In genomic region chr9:78354665-78355578, GRCm38 (mm10) we compare ENCODE assay signal across 18 mouse cellular contexts. TPM values are rescaled to one million over a fixed set of nuclear protein-coding genes. Genes with fewer than 3 reads are reported as not detected.
DNase-seq lines count a peak whose midpoint lies in the region; ATAC-seq and TF ChIP-seq lines count a peak whose summit lies in the region.
"Had no signal": no experiment of that assay in that cellular context is flagged by ENCODE, and none has a peak within 500 bp of the region (broad histone marks: within the 10 kb centered on the region; RNA-seq: fewer than 3 reads in every experiment).

No protein-coding gene starts in this region.

- no peak overlapping the region for H3K4me2 ChIP-seq in kidney, embryonic 14.5 days (replicated peaks; ENCODE audit: low read depth, low read length)
- H3K4me2 ChIP-seq: heart, embryonic 15.5 days; limb, embryonic 15.5 days; midbrain, embryonic 13.5 days; neural tube, embryonic 13.5 days had no signal

- ATAC-seq in kidney, embryonic 14.5 days (ENCODE audit: low FRiP score, low TSS enrichment), result no peak
- ATAC-seq: hindbrain, postnatal 0 days; lung, postnatal 0 days; midbrain, embryonic 13.5 days had no signal

- no peak for TF ChIP-seq POLR2A in kidney, adult 2 months (IDR thresholded peaks at IDR 0.05; ENCODE audit: low read depth, low read length)

- no peak overlapping the region for H3K4me3 ChIP-seq in kidney, adult 2 months (ENCODE audit: insufficient read depth, low read depth, low read length)
- no peak overlapping the region for H3K4me3 ChIP-seq in kidney, embryonic 14.5 days (ENCODE audit: low read length)
- H3K4me3 ChIP-seq: embryonic facial prominence, embryonic 10.5 days; heart, embryonic 15.5 days; limb, embryonic 15.5 days; midbrain, embryonic 13.5 days; neural tube, embryonic 13.5 days had no signal

- no peak for TF ChIP-seq CTCF in kidney, adult 2 months (conservative IDR thresholded peaks at IDR 0.05; ENCODE audit: insufficient read depth, insufficient read length, low read depth, low read length)

- H3K9ac ChIP-seq in kidney, embryonic 14.5 days (ENCODE audit: low read depth, low read length), result no peak overlapping the region
- H3K9ac ChIP-seq: heart, embryonic 15.5 days; limb, embryonic 15.5 days; midbrain, embryonic 13.5 days; neural tube, embryonic 13.5 days had no signal

- DNase-seq in kidney, adult 2 months, result peak; percentile 84
- DNase-seq in NIH3T3 (ENCODE audit: low read depth), result peak; percentile 5
- peak; percentile 83 for DNase-seq in kidney, adult 9 months
- peak; percentile 48 to 75 for DNase-seq in kidney, postnatal 36 days
- DNase-seq in cerebellum, adult 11-12 months, result no peak
- no peak for DNase-seq in cerebellum, postnatal 36 days
- DNase-seq: B cell, adult 2 months; cerebellum, adult 8-10 months; thymus, postnatal 25 days had no signal

- H3K27me3 ChIP-seq in kidney, adult 2 months (replicated peaks; ENCODE audit: control insufficient read depth, insufficient read depth, low read length), result no peaks in the 10 kb centered on the region
- H3K27me3 ChIP-seq in kidney, embryonic 14.5 days (ENCODE audit: control insufficient read depth, insufficient read depth, low read length), result no peaks in the 10 kb centered on the region
- H3K27me3 ChIP-seq: heart, embryonic 15.5 days; limb, embryonic 15.5 days; midbrain, embryonic 13.5 days; neural tube, embryonic 13.5 days had no signal

- 47% methylated on average over 11 of the region's 11 CpGs for WGBS in kidney, adult 2 months
- WGBS in kidney, embryonic 14.5 days, result 77% methylated on average over 11 of the region's 11 CpGs

- no peaks in the 10 kb centered on the region for H3K36me3 ChIP-seq in kidney, adult 2 months (ENCODE audit: control insufficient read depth, insufficient read depth, low read length)
- H3K36me3 ChIP-seq in kidney, embryonic 14.5 days (ENCODE audit: control insufficient read depth, insufficient read depth, low read length), result no peaks in the 10 kb centered on the region
- H3K36me3 ChIP-seq: embryonic facial prominence, embryonic 10.5 days; heart, embryonic 15.5 days; limb, embryonic 15.5 days; midbrain, embryonic 13.5 days; neural tube, embryonic 13.5 days had no signal

- no peaks in the 10 kb centered on the region for H3K9me3 ChIP-seq in kidney, embryonic 14.5 days (ENCODE audit: control insufficient read depth, low read length)
- H3K9me3 ChIP-seq: embryonic facial prominence, embryonic 10.5 days; heart, embryonic 15.5 days; limb, embryonic 15.5 days; midbrain, embryonic 13.5 days; neural tube, embryonic 13.5 days had no signal

- peak overlapping the region; percentile 79 for H3K27ac ChIP-seq in kidney, adult 2 months (ENCODE audit: insufficient read depth, low read depth, low read length)
- H3K27ac ChIP-seq in kidney, embryonic 14.5 days (ENCODE audit: low read depth, low read length), result no peak overlapping the region
- H3K27ac ChIP-seq: embryonic facial prominence, embryonic 10.5 days; heart, embryonic 15.5 days; hindbrain, postnatal 0 days; limb, embryonic 15.5 days; midbrain, embryonic 13.5 days; neural tube, embryonic 13.5 days had no signal

- H3K4me1 ChIP-seq in kidney, adult 2 months (ENCODE audit: control insufficient read depth, insufficient read depth, low read length), result peaks cover 8% of the 10 kb centered on the region; the same call in 1 of the 2 replicates
- no peaks in the 10 kb centered on the region for H3K4me1 ChIP-seq in kidney, embryonic 14.5 days (ENCODE audit: control insufficient read depth, insufficient read depth, low read length)
- H3K4me1 ChIP-seq: embryonic facial prominence, embryonic 10.5 days; heart, embryonic 15.5 days; limb, embryonic 15.5 days; midbrain, embryonic 13.5 days; neural tube, embryonic 13.5 days had no signal

RNA-seq across cellular contexts. Expression of gene Gsta2, which starts 0.7 kb away (rescaled TPM):
- 583 and 726 TPM in 2 replicates for polyA plus RNA-seq in kidney, adult 2 months (2012; rRNA removed)
- 2.6 and 3.6 TPM in 2 replicates for polyA plus RNA-seq in kidney, embryonic 14.5 days (2014; fragmentation: Nextera tagmentation; extraction: Ambion mirVana)
- polyA plus RNA-seq: embryonic facial prominence, embryonic 10.5 days; forebrain, embryonic 11.5 days; heart, embryonic 15.5 days; hindbrain, postnatal 0 days; midbrain, embryonic 13.5 days; neural tube, embryonic 13.5 days had no signal

RNA-seq across cellular contexts. Expression of gene Dppa5a, which starts 13.1 kb away (rescaled TPM):
- not detected in 2 replicates for polyA plus RNA-seq in kidney, adult 2 months (2012; rRNA removed)
- polyA plus RNA-seq in kidney, embryonic 14.5 days (2014; fragmentation: Nextera tagmentation; extraction: Ambion mirVana), result not detected in 2 replicates
- polyA plus RNA-seq: embryonic facial prominence, embryonic 10.5 days; heart, embryonic 15.5 days had no signal

RNA-seq across cellular contexts. Expression of gene Ooep, which starts 23.6 kb away (rescaled TPM):
- 0.03 TPM in 1 of 2 replicates, not detected in the other for polyA plus RNA-seq in kidney, adult 2 months (2012; rRNA removed)
- 2.1 and 2.2 TPM in 2 replicates for polyA plus RNA-seq in kidney, embryonic 14.5 days (2014; fragmentation: Nextera tagmentation; extraction: Ambion mirVana)

RNA-seq across cellular contexts. Expression of gene Omt2b, which starts 27.5 kb away (rescaled TPM):
- polyA plus RNA-seq in kidney, adult 2 months (2012; rRNA removed), result not detected in 2 replicates
- polyA plus RNA-seq in kidney, embryonic 14.5 days (2014; fragmentation: Nextera tagmentation; extraction: Ambion mirVana), result not detected in 2 replicates
- polyA plus RNA-seq: embryonic facial prominence, embryonic 10.5 days; forebrain, embryonic 11.5 days; heart, embryonic 15.5 days; hindbrain, postnatal 0 days; limb, embryonic 15.5 days; lung, postnatal 0 days; midbrain, embryonic 13.5 days; neural tube, embryonic 13.5 days had no signal

RNA-seq across cellular contexts. Expression of gene Omt2a, which starts 40.3 kb away (rescaled TPM):
- not detected in 2 replicates for polyA plus RNA-seq in kidney, adult 2 months (2012; rRNA removed)
- polyA plus RNA-seq in kidney, embryonic 14.5 days (2014; fragmentation: Nextera tagmentation; extraction: Ambion mirVana), result not detected in 2 replicates
- polyA plus RNA-seq: embryonic facial prominence, embryonic 10.5 days; forebrain, embryonic 11.5 days; heart, embryonic 15.5 days; hindbrain, postnatal 0 days; limb, embryonic 15.5 days; lung, postnatal 0 days; midbrain, embryonic 13.5 days; neural tube, embryonic 13.5 days had no signal

Comparison
In these comparisons a context has a peak if more than half of its experiments do, and no peak if none do; other contexts are left out.
1. RNA of gene Gsta2, which starts 0.7 kb away (polyA plus RNA-seq): 583 to 726 TPM in kidney, adult 2 months; 2.6 to 3.6 TPM in kidney, embryonic 14.5 days; every median in the first group is over 100 times any median in the second.
2. DNase-seq: peak in kidney, adult 2 months (single experiment), NIH3T3 (single experiment), kidney, adult 9 months (single experiment) and kidney, postnatal 36 days (2 of 2); none in cerebellum, adult 11-12 months (single experiment) and cerebellum, postnatal 36 days (0 of 2).